Mouse (Mus musculus) testis, adult 2 months (tissue): ENCODE measurements around the gene Serpina10. TPM values are rescaled to one million over a fixed set of nuclear protein-coding genes. Genes with fewer than 3 reads are reported as not detected.
"Not testable (repeated sequence)": the region's sequence is repeated elsewhere in the genome, so short reads cannot be mapped to it uniquely, and the experiment has no call there.

ENCODE experiments used
- H3K27ac ChIP-seq: fragments of 200-500 bp; 2 replicates; pipeline ENCODE4 v1.5.1; 2012; ENCODE audit warnings: low read depth, low read length; ENCODE audit not compliant: control insufficient read depth, insufficient read depth
- H3K27me3 ChIP-seq: fragments of 200-500 bp; 2 replicates; pipeline ENCODE4 v1.6.1; 2012; ENCODE audit warnings: mild to moderate bottlenecking, low read length, moderate library complexity; ENCODE audit not compliant: control insufficient read depth, insufficient read depth
- H3K36me3 ChIP-seq: fragments of 200-500 bp; 2 replicates; pipeline ENCODE4 v1.6.1; 2012; ENCODE audit warnings: mild to moderate bottlenecking, low read length; ENCODE audit not compliant: control insufficient read depth, insufficient read depth
- H3K4me1 ChIP-seq: fragments of 200-500 bp; 2 replicates; pipeline ENCODE4 v1.6.1; 2012; ENCODE audit warnings: low read length; ENCODE audit not compliant: control insufficient read depth, insufficient read depth
- H3K4me3 ChIP-seq: fragments of 200-500 bp; 2 replicates; pipeline ENCODE4 v1.5.1; 2012; ENCODE audit warnings: low read depth, mild to moderate bottlenecking, low read length, moderate library complexity, mixed read lengths; ENCODE audit not compliant: control insufficient read depth
- CTCF ChIP-seq: fragments of 200-500 bp; IDR thresholded peaks from 2 replicates; pipeline ENCODE4 v1.5.1; 2012; ENCODE audit warnings: low read depth, mild to moderate bottlenecking, inconsistent platforms, low read length, moderate library complexity; ENCODE audit not compliant: control insufficient read depth, insufficient read depth, insufficient replicate concordance
- POLR2A ChIP-seq: fragments of 200-500 bp; IDR thresholded peaks from 2 replicates; pipeline ENCODE4 v1.6.1; 2012; ENCODE audit warnings: low read depth, mild to moderate bottlenecking, inconsistent platforms, low read length, moderate library complexity; ENCODE audit not compliant: control insufficient read depth
- polyA plus RNA-seq: library from polyadenylated mRNA; depleted of rRNA; stranded (reverse); fragments of >200 nt; gene quantifications from 2 replicates; pipeline ENCODE4 v1.2.3, GENCODE M21; 2012; rRNA removed

Serpina10 gene
- polyA plus RNA-seq, result not detected in 2 replicates

- H3K4me1 ChIP-seq, result no peaks in the 10 kb centered on the region
- no peaks in the 10 kb centered on the region for H3K36me3 ChIP-seq
- no peaks in the 10 kb centered on the region for H3K27me3 ChIP-seq
- H3K27ac ChIP-seq, result no peak within 1 kb of the TSS
- TF ChIP-seq POLR2A, result no peak
- no peak for TF ChIP-seq CTCF
- no peak within 1 kb of the TSS for H3K4me3 ChIP-seq
Measured at GRCm38 (mm10) chr12:103631203-103631612, at the start of gene Serpina10. Gene Serpina10 (minus strand): TSS chr12:103631444.

- H3K4me3 ChIP-seq, H3K36me3 ChIP-seq, H3K4me1 ChIP-seq, H3K27ac ChIP-seq, H3K27me3 ChIP-seq: not testable (repeated sequence)
Measured at GRCm38 (mm10) chr12:103679853-103680252, 48.6 kb upstream of the Serpina10 start.

GRCm38 (mm10) chr12:103676039-103676438, 44.8 kb upstream of the Serpina10 start, which contains the start of gene Serpina16:
Gene Serpina16 (minus strand): TSS chr12:103676139.
- TF ChIP-seq CTCF (no peak), POLR2A (no peak)
- Histone ChIP-seq H3K36me3 (no peaks in the 10 kb centered on the region), H3K27ac (no peak within 1 kb of the TSS), H3K27me3 (no peaks in the 10 kb centered on the region), H3K4me1 (no peaks in the 10 kb centered on the region), H3K4me3 (no peak within 1 kb of the TSS)

GRCm38 (mm10) chr12:103673179-103673578, 41.9 kb upstream of the Serpina10 start:
- no peaks in the 10 kb centered on the region for H3K36me3 ChIP-seq
- H3K27me3 ChIP-seq, result no peaks in the 10 kb centered on the region
- H3K4me1 ChIP-seq, result no peaks in the 10 kb centered on the region
- TF ChIP-seq CTCF (no peak), POLR2A (no peak)
- no peak overlapping the region for H3K4me3 ChIP-seq
- H3K27ac ChIP-seq, result no peak overlapping the region

GRCm38 (mm10) chr12:103671483-103671882, 40.2 kb upstream of the Serpina10 start:
- Histone ChIP-seq H3K4me3 (no peak overlapping the region), H3K36me3 (no peaks in the 10 kb centered on the region), H3K27me3 (no peaks in the 10 kb centered on the region), H3K27ac (no peak overlapping the region), H3K4me1 (no peaks in the 10 kb centered on the region)
- TF ChIP-seq POLR2A (no peak), CTCF (no peak)

GRCm38 (mm10) chr12:103670964-103671363, 39.7 kb upstream of the Serpina10 start:
- Histone ChIP-seq H3K36me3 (no peaks in the 10 kb centered on the region), H3K4me1 (no peaks in the 10 kb centered on the region), H3K4me3 (no peak overlapping the region), H3K27me3 (no peaks in the 10 kb centered on the region), H3K27ac (no peak overlapping the region)
- no peak for TF ChIP-seq POLR2A
- no peak for TF ChIP-seq CTCF

- TF ChIP-seq POLR2A (no peak), CTCF (no peak)
- Histone ChIP-seq H3K36me3 (no peaks in the 10 kb centered on the region), H3K4me3 (no peak overlapping the region), H3K4me1 (no peaks in the 10 kb centered on the region), H3K27ac (no peak overlapping the region), H3K27me3 (no peaks in the 10 kb centered on the region)
Measured at GRCm38 (mm10) chr12:103670344-103670743, 39.1 kb upstream of the Serpina10 start.

GRCm38 (mm10) chr12:103665286-103665685, 34.0 kb upstream of the Serpina10 start:
- no peaks in the 10 kb centered on the region for H3K27me3 ChIP-seq
- no peak overlapping the region for H3K4me3 ChIP-seq
- no peaks in the 10 kb centered on the region for H3K4me1 ChIP-seq
- no peak overlapping the region for H3K27ac ChIP-seq
- no peaks in the 10 kb centered on the region for H3K36me3 ChIP-seq
- TF ChIP-seq POLR2A (no peak), CTCF (no peak)

- H3K27me3 ChIP-seq, H3K27ac ChIP-seq, H3K4me3 ChIP-seq, H3K36me3 ChIP-seq, H3K4me1 ChIP-seq: not testable (repeated sequence)
Measured at GRCm38 (mm10) chr12:103662053-103662452, 30.8 kb upstream of the Serpina10 start.
